Comparison of ENCODE assay signal across 8 mouse cellular contexts in the genomic region with DNA sequence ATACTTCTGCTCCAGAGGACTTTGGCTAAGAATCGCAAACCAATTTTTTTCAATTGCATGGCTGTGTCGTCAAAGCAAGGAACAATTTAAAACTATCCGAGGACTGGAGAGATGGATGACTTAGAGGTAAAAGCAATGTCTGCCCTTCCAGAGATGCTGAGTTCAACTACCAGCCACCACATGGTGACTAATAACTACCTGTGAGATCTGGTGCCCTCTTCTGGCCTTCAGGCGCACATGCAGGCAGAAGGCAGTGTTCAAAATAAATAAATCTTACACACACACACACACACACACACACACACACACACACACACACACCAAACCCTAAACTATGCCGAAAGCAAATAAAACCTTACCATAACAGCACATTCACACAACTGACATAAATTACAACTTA.
DNase-seq lines count a peak whose midpoint lies in the region; ATAC-seq and TF ChIP-seq lines count a peak whose summit lies in the region.

No protein-coding gene starts in this region.

- 0 out of 2 replicates have a peak, but pooled peaks cover 2% of the 10 kb centered on the region for H3K36me3 ChIP-seq in midbrain, postnatal 0 days (ENCODE audit: insufficient read depth, low read length)
- no peaks in the 10 kb centered on the region for H3K36me3 ChIP-seq in midbrain, embryonic 15.5 days (replicated peaks)

- H3K4me2 ChIP-seq in midbrain, postnatal 0 days (ENCODE audit: low read depth, low read length, poor library complexity, severe bottlenecking): no peak overlapping the region
- no peak overlapping the region for H3K4me2 ChIP-seq in midbrain, embryonic 15.5 days

- H3K9ac ChIP-seq in midbrain, postnatal 0 days (replicated peaks; ENCODE audit: low read length, poor library complexity, severe bottlenecking): no peak overlapping the region
- H3K9ac ChIP-seq in midbrain, embryonic 15.5 days: no peak overlapping the region

- H3K9me3 ChIP-seq in midbrain, postnatal 0 days (ENCODE audit: low read length): no peaks in the 10 kb centered on the region
- no peaks in the 10 kb centered on the region for H3K9me3 ChIP-seq in midbrain, embryonic 15.5 days

- peak; percentile 58 for TF ChIP-seq CTCF in midbrain, postnatal 0 days (IDR thresholded peaks at IDR 0.05)

- peak; percentile 15 to 25 for DNase-seq in cerebellum, postnatal 25 days
- DNase-seq in midbrain, postnatal 0 days (ENCODE audit: low spot score): peak; percentile 0
- DNase-seq in embryo, embryonic 9.5 days (ENCODE audit: extremely low spot score): peak; percentile 2
- DNase-seq in right cerebral cortex, postnatal 36 days (ENCODE audit: low spot score in 2 of 2): no peak

- no peaks in the 10 kb centered on the region for H3K27me3 ChIP-seq in midbrain, postnatal 0 days (ENCODE audit: insufficient read depth, low read length)
- H3K27me3 ChIP-seq in midbrain, embryonic 15.5 days (replicated peaks): no peaks in the 10 kb centered on the region

- no peak for ATAC-seq in cerebellum, adult (ENCODE audit: insufficient number of reproducible peaks, low FRiP score, low TSS enrichment)
- ATAC-seq in midbrain, postnatal 0 days (ENCODE audit: low FRiP score): no peak
- no peak for ATAC-seq in midbrain, embryonic 15.5 days (replicated peaks)
- ATAC-seq in megakaryocyte progenitor cell, adult 5-6 weeks (replicated peaks; ENCODE audit: poor library complexity): peak; percentile 87
- ATAC-seq in activated CD4-positive, CD25-positive, alpha-beta regulatory T cell, adult 4 months: no peak

- H3K27ac ChIP-seq in midbrain, postnatal 0 days (ENCODE audit: low read depth, low read length): no peak overlapping the region
- no peak overlapping the region for H3K27ac ChIP-seq in midbrain, embryonic 15.5 days

- WGBS in midbrain, postnatal 0 days: 87% methylated on average over 5 of the region's 5 CpGs
- 86% methylated on average over 5 of the region's 5 CpGs for WGBS in midbrain, embryonic 15.5 days

- H3K4me1 ChIP-seq in midbrain, postnatal 0 days (ENCODE audit: insufficient read depth, low read length): no peaks in the 10 kb centered on the region
- H3K4me1 ChIP-seq in midbrain, embryonic 15.5 days: no peaks in the 10 kb centered on the region

- no peak overlapping the region for H3K4me3 ChIP-seq in midbrain, postnatal 0 days (ENCODE audit: low read depth, low read length)
- no peak overlapping the region for H3K4me3 ChIP-seq in midbrain, embryonic 15.5 days

Comparison
In these comparisons a context has a peak if more than half of its experiments do, and no peak if none do; other contexts are left out.
1. DNase-seq: peak in cerebellum, postnatal 25 days (2 of 2), midbrain, postnatal 0 days (single experiment) and embryo, embryonic 9.5 days (single experiment); none in right cerebral cortex, postnatal 36 days (0 of 2).